Mouse (Mus musculus) v-Abl transformed pro-B cells (cell line): ENCODE results near the gene Tbc1d10c.

Experiments used
- in situ Hi-C, 2 experiments: fragments of 400-800 bp; cut with MboI; formaldehyde crosslinking; loops; one replicate each; pipeline ENCODE4 v1.15.1; 2025; ENCODE audit not compliant: unreplicated experiment in 2 of 2

Tbc1d10c gene

GRCm38 (mm10) chr19:4164721-4165120 is 26.4 kb downstream of the Tbc1d10c start:
- in situ Hi-C loops, result loop anchor here (5.0 kb wide), 1 partner anchor 38 kb away; the partner anchor contains the start of gene Rad9a (in 2 of the 2)

DNA sequence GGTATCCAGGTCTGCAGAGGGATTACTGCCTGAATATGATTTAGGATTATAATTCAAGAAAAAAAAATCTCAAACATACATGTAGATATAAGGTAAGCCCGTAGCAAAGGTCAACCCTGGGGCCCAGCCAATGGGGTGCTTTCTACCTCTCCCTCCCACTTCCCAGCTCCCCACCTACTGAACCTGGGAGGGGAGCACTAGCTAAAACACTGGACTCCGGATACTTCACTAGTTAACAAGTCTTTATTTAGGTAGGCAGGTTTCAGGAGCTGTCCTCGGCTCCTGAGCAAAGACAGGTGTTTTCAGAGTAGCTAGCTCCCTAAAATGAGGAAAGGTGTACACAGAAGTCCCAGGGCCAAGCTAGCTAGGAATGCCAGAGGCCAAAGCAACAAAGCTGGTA is 27.0 kb downstream of the Tbc1d10c start:
- in situ Hi-C loops, result no loop called here

DNA sequence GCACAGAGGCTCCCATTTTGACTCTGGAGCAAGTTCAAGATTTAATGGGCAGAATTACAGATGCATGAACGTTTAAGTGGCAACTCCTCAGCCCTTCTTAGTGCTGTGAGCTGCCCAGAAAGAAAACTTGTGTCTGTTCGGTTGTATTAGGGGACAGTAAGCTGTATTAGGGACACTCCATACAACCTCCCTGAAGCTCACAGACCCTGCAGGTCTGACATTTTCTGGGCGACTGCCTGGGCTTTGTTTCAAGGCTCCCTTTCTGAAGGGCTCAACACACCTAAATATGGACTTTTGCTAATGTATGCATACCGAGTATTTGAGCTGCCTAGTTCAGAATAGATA is 27.6 kb downstream of the Tbc1d10c start:
- in situ Hi-C loops, result no loop called here

- in situ Hi-C loops, result no loop called here
Observed at GRCm38 (mm10) chr19:4162646-4163542, 28.2 kb downstream of the Tbc1d10c start, which contains the start of gene Rps6kb2. Gene Rps6kb2 (minus strand): TSS chr19:4163354.

DNA sequence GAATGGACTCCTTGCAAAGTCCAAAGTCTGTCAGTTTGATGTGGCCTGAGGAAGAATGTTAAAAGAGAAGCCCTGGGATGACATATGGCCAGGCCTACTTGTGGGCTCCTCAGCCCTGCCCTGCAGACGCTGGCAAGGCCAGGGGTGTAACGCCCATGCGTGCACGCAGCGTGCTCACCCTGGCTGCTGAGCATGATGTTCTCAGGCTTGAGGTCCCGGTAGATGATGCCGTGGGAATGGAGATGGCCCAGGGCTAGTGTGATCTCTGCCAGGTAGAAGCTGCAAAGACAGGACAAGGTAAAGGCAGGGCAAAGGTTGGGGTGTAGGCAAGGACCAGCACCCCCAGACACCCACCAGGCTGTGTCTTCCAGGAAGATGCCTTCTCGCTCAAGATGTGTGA is 32.0 kb downstream of the Tbc1d10c start:
- in situ Hi-C loops, result no loop called here

DNA sequence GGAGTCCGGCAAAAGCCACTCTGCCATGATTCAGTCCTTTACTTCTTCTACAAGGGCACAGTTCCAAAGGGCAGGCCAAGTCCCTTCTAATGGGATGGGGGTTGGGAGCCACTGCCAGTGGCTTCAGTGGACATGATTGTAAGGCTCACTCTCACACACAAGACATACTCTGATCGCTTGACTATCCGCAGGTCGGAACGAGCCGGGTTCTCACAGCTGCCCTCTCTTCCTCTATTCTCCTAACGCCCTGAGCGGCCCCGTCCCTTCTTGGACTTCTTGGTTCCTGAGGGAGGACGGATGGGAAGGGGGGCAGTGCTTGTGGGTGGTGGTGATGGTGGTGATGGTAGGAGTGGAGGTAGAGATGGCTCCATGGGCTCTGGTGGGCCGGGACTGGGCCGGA is 34.3 kb downstream of the Tbc1d10c start:
- in situ Hi-C loops, result no loop called here

DNA sequence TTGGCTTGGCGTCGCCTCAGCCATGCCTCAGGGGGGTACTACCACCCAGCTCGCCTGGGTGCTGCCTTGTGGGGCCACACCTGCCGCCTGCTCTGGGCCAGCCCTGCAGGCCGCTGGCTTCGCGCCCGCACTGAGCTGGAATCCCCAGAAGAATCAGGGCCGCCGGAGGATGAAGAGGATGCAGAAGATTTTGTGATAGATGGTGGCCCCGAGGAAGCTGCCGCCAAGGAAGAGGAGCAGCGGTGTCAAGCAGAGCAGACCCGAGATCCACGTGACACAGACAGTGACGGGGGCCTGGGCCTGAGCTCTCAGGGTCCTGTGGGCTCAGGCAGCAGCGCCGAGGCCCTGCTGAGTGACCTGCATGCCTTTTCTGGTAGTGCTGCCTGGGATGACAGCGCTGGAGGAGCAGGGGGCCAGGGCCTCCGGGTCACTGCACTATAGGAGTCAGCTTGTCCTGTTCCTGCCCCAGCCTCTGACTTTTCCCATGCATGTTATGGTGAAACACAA is 35.0 kb downstream of the Tbc1d10c start:
- in situ Hi-C loops, result no loop called here

GRCm38 (mm10) chr19:4155223-4156072 is 35.6 kb downstream of the Tbc1d10c start:
- in situ Hi-C loops, result no loop called here

DNA sequence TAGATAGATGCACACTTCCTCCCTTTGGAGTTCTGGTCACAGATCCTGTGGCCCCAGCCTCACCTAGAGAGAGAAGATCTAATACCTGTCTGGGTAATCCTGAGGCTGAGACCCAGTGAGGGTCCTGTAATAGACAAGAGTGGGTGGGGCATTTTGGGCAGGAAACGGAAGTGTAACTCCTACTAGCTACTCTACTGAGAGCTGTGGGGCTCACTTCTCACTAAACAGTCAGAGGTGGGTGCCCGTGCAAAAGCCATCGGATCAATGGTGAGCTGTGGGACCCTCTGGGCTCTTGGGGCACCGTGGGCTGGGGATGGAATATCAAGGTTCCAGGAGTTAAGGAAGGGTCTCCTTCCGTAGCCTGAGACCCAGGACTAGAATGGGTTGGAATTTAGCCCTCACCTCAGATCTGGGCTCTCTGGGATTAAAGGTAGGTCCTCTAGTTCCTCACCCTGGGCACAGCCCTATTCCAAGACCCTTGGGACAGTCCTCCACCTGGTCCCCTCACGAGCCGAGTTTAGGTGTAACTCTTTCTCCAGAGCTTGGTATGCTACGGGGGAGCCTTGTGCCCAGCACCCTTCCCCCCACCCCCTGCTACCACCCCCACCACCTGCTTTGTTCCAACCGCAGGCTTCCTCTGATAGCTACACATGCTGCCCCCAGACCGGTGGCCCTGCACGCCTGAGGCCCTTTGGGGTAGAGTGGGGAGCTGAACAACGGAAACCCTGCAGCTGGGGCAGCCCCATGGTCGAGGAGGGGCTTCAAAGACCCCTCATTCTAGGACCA is 36.5 kb downstream of the Tbc1d10c start:
- in situ Hi-C loops, result no loop called here

DNA sequence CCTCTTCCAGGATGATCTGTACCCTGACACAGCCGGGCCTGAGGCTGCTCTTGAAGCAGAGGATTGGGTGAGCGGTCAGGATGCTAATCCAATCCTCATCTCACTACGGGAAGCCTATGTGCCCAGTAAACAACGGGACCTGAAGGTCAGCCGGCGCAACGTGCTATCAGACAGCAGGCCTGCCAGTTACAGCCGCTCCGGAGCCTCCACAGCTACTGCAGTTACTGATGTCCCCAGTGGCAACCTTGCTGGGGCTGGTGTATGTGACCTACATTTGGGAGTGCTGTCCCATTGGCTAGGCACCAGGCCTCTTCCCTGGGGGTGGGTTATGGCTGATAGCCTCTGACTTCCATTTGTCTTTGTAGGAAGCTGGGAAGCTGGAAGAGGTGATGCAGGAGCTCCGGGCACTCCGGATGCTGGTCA is 37.8 kb downstream of the Tbc1d10c start, which contains the start of gene Ptprcap:
Ptprcap (plus strand) TSS at position 373 of the 423 bp plus-strand sequence.
- in situ Hi-C loops, result no loop called here

GRCm38 (mm10) chr19:4152445-4153231 is 38.4 kb downstream of the Tbc1d10c start:
- in situ Hi-C loops, result no loop called here

DNA sequence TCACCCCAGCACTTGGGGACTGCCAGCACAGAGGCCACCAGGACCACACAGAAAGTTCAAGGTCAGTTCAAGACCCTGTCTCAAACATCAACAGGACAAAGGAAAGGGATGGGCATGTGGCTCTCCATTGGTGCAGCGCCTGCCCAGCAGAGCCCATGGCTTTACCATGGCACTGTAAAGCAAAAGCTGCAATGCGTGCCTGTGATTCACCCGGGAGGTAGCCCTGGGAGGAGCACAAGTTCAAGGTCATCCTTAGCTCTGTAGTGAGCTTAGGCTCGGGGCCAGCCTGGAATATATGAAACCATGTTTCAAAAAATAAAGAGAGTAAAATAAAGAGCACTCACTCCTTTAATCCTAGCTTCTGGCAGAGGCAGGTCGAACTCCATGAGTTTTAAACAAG is 39.2 kb downstream of the Tbc1d10c start:
- in situ Hi-C loops, result no loop called here

DNA sequence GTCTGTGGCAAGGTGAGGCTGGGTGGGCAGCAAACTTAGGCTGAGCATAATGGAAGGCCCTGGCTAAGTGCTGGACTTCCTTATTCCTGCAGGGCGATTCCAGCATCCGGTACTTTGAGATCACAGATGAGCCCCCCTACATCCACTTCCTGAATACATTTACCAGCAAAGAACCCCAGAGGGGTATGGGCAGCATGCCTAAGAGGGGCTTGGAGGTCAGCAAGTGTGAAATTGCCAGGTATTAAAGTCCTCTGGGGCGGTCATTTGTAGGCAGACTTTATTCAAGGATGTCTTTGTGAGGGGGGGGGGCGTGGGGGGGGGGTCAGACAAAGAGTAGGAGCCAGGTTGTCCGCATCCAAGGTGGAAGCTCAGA is 39.6 kb downstream of the Tbc1d10c start:
- in situ Hi-C loops, result no loop called here

DNA sequence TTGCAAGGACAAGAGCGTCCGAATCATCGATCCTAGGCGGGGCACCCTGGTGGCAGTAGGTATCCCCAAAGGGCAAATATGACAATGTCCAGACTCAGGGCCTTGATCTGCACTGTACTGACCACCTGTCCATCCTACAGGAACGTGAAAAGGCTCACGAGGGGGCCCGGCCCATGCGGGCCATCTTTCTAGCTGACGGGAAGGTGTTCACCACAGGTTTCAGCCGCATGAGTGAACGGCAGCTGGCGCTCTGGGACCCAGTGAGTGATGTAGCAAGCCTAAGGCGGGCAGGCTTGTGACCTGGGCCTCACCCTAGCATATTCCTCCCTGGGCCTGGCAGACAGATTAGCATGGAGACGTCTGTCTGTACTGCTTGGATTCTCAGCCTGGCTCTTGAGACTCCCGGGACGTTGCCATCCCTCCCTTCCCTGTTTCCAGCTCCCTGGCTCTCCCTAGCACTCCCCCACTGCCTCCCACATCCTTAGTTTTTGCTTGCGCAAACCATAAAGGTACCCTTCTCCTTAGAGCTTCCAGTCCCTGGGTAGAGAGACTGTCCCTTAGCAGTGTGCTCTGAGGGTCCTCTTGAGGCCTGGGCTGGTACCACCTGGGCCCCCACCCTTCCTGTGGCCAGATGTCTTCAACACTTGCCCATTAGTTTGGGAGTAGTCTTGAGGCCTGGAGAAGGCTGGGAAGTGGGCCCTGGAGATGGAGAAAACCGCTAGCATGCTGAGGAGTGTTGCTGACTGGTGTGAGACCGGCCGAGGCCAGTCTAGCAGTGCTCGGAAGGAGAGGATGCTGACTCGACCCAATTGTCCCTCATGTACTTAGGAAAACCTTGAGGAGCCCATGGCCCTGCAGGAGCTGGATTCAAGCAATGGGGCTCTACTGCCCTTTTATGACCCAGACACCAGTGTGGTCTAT is 40.3 kb downstream of the Tbc1d10c start:
- in situ Hi-C loops, result no loop called here

DNA sequence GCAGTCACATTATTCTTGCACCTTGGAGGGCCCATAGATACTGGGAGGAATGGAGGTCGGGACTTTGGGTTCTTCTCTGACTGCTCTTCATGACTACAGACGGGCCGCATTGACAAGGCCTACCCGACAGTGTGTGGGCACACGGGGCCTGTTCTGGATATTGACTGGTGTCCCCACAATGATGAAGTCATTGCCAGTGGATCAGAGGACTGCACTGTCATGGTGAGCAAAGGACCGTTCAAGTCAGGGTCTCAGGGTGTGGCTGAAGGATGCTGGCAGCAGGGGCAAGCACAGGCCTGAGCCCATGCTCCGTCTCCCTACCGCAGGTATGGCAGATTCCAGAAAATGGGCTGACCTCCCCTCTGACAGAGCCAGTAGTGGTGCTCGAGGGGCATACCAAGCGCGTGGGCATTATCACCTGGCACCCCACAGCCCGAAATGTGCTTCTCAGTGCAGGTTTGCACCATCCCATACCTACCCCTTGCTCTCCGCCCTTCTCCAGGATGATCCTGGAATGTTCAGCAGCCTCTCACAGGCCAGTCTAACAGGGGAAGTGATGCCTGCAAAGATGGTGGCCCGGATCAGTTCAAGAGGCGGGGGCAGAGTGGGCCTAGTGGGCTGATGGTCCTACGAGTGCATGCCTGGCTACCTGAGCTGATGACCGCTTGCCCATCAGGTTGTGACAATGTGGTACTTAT is 41.2 kb downstream of the Tbc1d10c start:
- in situ Hi-C loops, result no loop called here

GRCm38 (mm10) chr19:4149283-4149682 is 41.8 kb downstream of the Tbc1d10c start:
- in situ Hi-C loops, result no loop called here

- in situ Hi-C loops, result no loop called here
Observed at GRCm38 (mm10) chr19:4148819-4149218, 42.3 kb downstream of the Tbc1d10c start.

GRCm38 (mm10) chr19:4148491-4148806 is 42.6 kb downstream of the Tbc1d10c start, which contains the start of gene Coro1b:
Gene Coro1b (plus strand): TSS chr19:4148619.
- in situ Hi-C loops, result no loop called here
